Mouse (Mus musculus) bone marrow macrophage, adult 2 months (primary cell): ENCODE results near the gene Clic4.

ENCODE experiments used
- CTCF ChIP-seq: IDR thresholded peaks from 2 replicates; pipeline ENCODE4 v1.5.1; 2012; ENCODE audit warnings: low read depth, mild to moderate bottlenecking, low read length, moderate library complexity
- POLR2A ChIP-seq: IDR thresholded peaks from 2 replicates; pipeline ENCODE4 v1.6.1; 2012; ENCODE audit warnings: mild to moderate bottlenecking, low read depth, low read length, borderline replicate concordance

GRCm38 (mm10) chr4:135291199-135291598 is 18.6 kb upstream of the Clic4 start:
- no peak for TF ChIP-seq POLR2A
- TF ChIP-seq CTCF: no peak
